Mouse (Mus musculus) adrenal gland, adult 2 months (tissue): ENCODE results near the gene Wnt10b. TPM values are rescaled to one million over a fixed set of nuclear protein-coding genes. Genes with fewer than 3 reads are reported as not detected.
A peak's percentile ranks its signal among the peaks of the same experiment; 100 is the strongest.

Experiments
- DNase-seq: peaks from one replicate; pipeline ENCODE4 v3.0.0; 2021
- polyA plus RNA-seq: library from polyadenylated mRNA; depleted of rRNA; stranded (reverse); fragments of >200 nt; gene quantifications from 2 replicates; pipeline ENCODE4 v1.2.3, GENCODE M21; 2012; rRNA removed
- total RNA-seq, 2 experiments: library from RNA; stranded (reverse); gene quantifications; 2 replicates each; pipeline ENCODE4 v1.2.3; 2021

The Wnt10b gene
- total and polyA plus RNA-seq, 3 experiments = 0.45 to 2.2 (median 0.84) TPM

DNA sequence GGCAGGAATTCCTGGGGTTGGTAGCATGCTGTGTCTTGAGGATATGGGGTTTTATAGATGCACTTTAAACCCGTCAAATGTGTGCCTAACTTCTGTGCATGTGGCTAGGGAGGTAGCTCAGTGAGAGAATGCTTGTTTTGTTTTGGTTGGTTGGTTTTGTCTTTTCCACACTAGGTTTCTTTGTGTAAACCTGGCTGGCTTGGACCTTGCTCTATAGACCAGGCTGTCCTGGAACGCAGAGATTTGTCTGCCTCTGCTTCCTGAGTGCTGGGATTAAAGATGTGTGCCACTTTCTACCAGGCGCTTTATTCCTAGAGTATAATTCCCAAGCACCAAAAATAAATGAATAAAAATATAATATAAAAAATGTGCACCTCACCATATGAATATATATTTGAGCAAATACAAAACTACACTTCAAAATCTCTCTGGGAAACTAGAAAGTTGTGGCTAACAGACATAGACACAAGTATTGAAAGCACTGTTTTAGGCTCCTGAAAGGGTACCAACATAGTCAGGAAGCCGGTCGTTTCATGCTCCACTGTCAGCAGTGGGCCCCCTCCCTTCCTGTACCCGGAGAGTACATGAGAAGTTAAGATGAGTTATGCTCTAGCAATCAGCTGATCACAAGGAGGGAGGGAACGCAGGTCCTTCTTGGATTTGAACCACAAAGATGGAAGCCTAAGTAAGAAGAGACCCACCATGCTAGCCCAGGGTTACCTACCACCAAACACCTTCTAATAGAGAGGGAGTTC is 48.0 kb downstream of the Wnt10b start:
- no peak for DNase-seq

DNA sequence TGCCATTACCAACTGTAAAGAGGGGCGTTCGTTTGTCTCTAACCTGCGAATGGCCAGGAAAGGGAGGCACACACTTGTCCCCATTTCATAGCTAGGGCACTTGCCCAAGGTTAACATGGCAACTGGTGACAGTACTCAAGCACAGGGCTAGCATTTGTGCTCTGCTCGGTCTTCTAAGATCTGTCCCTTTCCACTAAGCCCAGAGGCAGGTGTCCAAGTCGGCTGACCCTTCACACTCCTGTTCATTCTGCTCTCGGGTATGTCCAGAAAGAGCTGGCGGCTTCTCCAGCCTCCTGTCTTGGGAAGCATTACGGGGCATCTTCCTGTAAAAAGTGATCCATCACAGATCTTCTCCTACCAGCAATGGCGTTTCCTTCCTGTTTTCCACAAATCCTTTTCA is 49.6 kb downstream of the Wnt10b start:
- no peak for DNase-seq

- DNase-seq = peak; percentile 85
These were observed 50.3 kb downstream of the Wnt10b start, which contains the start of gene Fkbp11 for GRCm38 (mm10) chr15:98727443-98728321. Gene Fkbp11, minus strand, starts transcription at chr15:98728198.

- no peak for DNase-seq
These were observed 51.2 kb downstream of the Wnt10b start for GRCm38 (mm10) chr15:98726746-98727145.

DNA sequence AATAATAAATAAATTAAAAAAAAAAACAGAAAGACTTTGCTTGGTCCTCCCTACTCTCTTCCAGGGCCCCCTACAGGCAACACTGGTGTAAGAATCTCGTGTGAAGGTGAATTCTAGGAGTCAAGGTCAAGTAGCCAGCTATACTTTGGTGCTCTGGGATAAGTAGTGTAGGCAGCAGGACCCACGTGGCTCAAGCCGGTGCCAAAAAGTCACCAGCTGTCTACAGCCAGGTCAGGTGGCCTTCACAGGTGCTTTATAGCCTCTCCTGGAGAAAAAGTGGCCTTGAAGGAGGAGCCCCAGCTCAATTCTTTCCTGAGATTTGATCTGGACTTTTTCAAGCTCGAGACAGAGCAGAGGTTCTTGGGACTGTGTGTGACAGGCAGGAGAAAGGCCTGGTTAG is 51.9 kb downstream of the Wnt10b start:
- DNase-seq = no peak

DNA sequence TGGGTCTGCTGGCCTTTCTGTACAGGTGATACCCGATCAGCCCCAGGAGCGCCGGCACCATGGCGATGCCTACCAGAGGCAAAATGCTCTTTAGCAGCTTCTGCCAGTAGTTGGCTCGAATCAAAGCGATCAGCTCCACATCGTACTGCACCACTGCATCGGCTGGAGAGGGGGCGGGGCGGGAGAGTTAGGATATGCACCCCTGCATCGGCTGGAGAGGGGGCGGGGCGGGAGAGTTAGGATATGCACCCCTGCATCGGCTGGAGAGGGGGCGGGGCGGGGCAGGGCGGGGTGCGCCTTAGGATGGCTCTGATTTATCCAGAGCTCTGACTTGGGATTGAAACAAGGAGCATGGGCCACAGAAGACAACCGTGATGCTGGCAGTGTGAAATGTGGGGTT is 53.5 kb downstream of the Wnt10b start:
- DNase-seq = no peak

- no peak for DNase-seq
These were observed 55.1 kb downstream of the Wnt10b start for GRCm38 (mm10) chr15:98722854-98723253.

GRCm38 (mm10) chr15:98722191-98722590 is 55.8 kb downstream of the Wnt10b start:
- DNase-seq = no peak

Other genes starting within 250 kb of the Wnt10b start
- gene Kansl2, start 243.9 kb downstream of the Wnt10b start, total RNA-seq = 10 to 100 TPM; 70.7 to 99.0 TPM
- 44.6 and 49.5 TPM in 2 replicates for gene Kansl2, start 243.9 kb downstream of the Wnt10b start, polyA plus RNA-seq
- 10 to 100 TPM; 42.2 to 66.4 TPM for gene Ccnt1, start 207.2 kb downstream of the Wnt10b start, total RNA-seq
- 3.9 and 5.8 TPM in 2 replicates for gene Ccnt1, start 207.2 kb downstream of the Wnt10b start, polyA plus RNA-seq
- under 1 TPM; 0.58 to 0.59 TPM for gene 4930415O20Rik, start 207.1 kb downstream of the Wnt10b start, total RNA-seq
- gene 4930415O20Rik, start 207.1 kb downstream of the Wnt10b start, polyA plus RNA-seq = 0.22 TPM in 1 of 2 replicates, not detected in the other
- 10 to 100 TPM; 35.5 to 67.1 TPM for gene Adcy6, start 168.1 kb downstream of the Wnt10b start, total RNA-seq
- gene Adcy6, start 168.1 kb downstream of the Wnt10b start, polyA plus RNA-seq = 44.6 and 49.2 TPM in 2 replicates
- gene Cacnb3, start 147.3 kb downstream of the Wnt10b start, total RNA-seq = 10 to 100 TPM; 12.8 to 17.7 TPM
- gene Cacnb3, start 147.3 kb downstream of the Wnt10b start, polyA plus RNA-seq = 25.9 and 31.1 TPM in 2 replicates
- gene Ddx23, start 115.3 kb downstream of the Wnt10b start, total RNA-seq = 10 to 100 TPM; 65.5 to 84.6 TPM
- gene Ddx23, start 115.3 kb downstream of the Wnt10b start, polyA plus RNA-seq = 25.6 and 27.7 TPM in 2 replicates
- 1 to 10 TPM; 3.9 to 4.0 TPM for gene Rnd1, start 100.7 kb downstream of the Wnt10b start, total RNA-seq
- gene Rnd1, start 100.7 kb downstream of the Wnt10b start, polyA plus RNA-seq = 1.4 and 3.0 TPM in 2 replicates
- gene Ccdc65, start 69.9 kb downstream of the Wnt10b start, total RNA-seq = under 1 TPM; 0.32 to 0.62 TPM
- gene Ccdc65, start 69.9 kb downstream of the Wnt10b start, polyA plus RNA-seq = 0.11 and 0.23 TPM in 2 replicates
- gene Fkbp11, start 50.0 kb downstream of the Wnt10b start, total RNA-seq = 1 to 10 TPM; 4.9 to 9.3 TPM
- gene Fkbp11, start 50.0 kb downstream of the Wnt10b start, polyA plus RNA-seq = 8.4 and 10.0 TPM in 2 replicates
- 100 to 1,000 TPM; 130 to 136 TPM for gene Arf3, start 14.9 kb downstream of the Wnt10b start, total RNA-seq
- gene Arf3, start 14.9 kb downstream of the Wnt10b start, polyA plus RNA-seq = 82.4 and 106 TPM in 2 replicates
- not detected for gene Wnt1, start 11.7 kb upstream of the Wnt10b start, total RNA-seq
- 0.08 TPM in 1 of 2 replicates, not detected in the other for gene Wnt1, start 11.7 kb upstream of the Wnt10b start, polyA plus RNA-seq
- gene Ddn, start 31.3 kb upstream of the Wnt10b start, total RNA-seq = under 1 TPM in 1 of 2 experiments, not detected in 1; 0.35 TPM
- 0.03 and 0.08 TPM in 2 replicates for gene Ddn, start 31.3 kb upstream of the Wnt10b start, polyA plus RNA-seq
- 10 to 100 TPM; 77.1 to 79.8 TPM for gene Prkag1, start 53.4 kb upstream of the Wnt10b start, total RNA-seq
- 54.9 and 57.3 TPM in 2 replicates for gene Prkag1, start 53.4 kb upstream of the Wnt10b start, polyA plus RNA-seq
- 10 to 100 TPM; 36.8 to 58.2 TPM for gene Kmt2d, start 93.1 kb upstream of the Wnt10b start, total RNA-seq
- 21.0 and 22.3 TPM in 2 replicates for gene Kmt2d, start 93.1 kb upstream of the Wnt10b start, polyA plus RNA-seq
- gene Rhebl1, start 116.4 kb upstream of the Wnt10b start, total RNA-seq = 1 to 10 TPM in 1 of 2 experiments, under 1 TPM in 1; 0.69 to 3.6 TPM
- gene Rhebl1, start 116.4 kb upstream of the Wnt10b start, polyA plus RNA-seq = 1.3 and 2.0 TPM in 2 replicates
- gene Dhh, start 120.4 kb upstream of the Wnt10b start, total RNA-seq = 1 to 10 TPM; 2.3 to 3.5 TPM
- gene Dhh, start 120.4 kb upstream of the Wnt10b start, polyA plus RNA-seq = 3.1 and 3.8 TPM in 2 replicates
- gene Lmbr1l, start 140.1 kb upstream of the Wnt10b start, total RNA-seq = 10 to 100 TPM; 11.5 to 14.2 TPM
- gene Lmbr1l, start 140.1 kb upstream of the Wnt10b start, polyA plus RNA-seq = 36.3 and 58.5 TPM in 2 replicates
- gene Tuba1b, start 156.4 kb upstream of the Wnt10b start, total RNA-seq = 100 to 1,000 TPM; 235 to 261 TPM
- 616 and 725 TPM in 2 replicates for gene Tuba1b, start 156.4 kb upstream of the Wnt10b start, polyA plus RNA-seq
- gene Gm49450, start 175.4 kb upstream of the Wnt10b start, total RNA-seq = 10 to 100 TPM in 1 of 2 experiments, not detected in 1; 10.9 TPM
- gene Gm49450, start 175.4 kb upstream of the Wnt10b start, polyA plus RNA-seq = 49.5 and 126 TPM in 2 replicates
- 100 to 1,000 TPM in 1 of 2 experiments, 10 to 100 TPM in 1; 63.2 to 125 TPM for gene Tuba1a, start 175.6 kb upstream of the Wnt10b start, total RNA-seq
- 128 and 133 TPM in 2 replicates for gene Tuba1a, start 175.6 kb upstream of the Wnt10b start, polyA plus RNA-seq